Mouse (Mus musculus): ENCODE results near the gene Gstt1.
"Not testable (repeated sequence)": the region's sequence is repeated elsewhere in the genome, so short reads cannot be mapped to it uniquely, and the experiment has no call there.

The Gstt1 gene

DNA sequence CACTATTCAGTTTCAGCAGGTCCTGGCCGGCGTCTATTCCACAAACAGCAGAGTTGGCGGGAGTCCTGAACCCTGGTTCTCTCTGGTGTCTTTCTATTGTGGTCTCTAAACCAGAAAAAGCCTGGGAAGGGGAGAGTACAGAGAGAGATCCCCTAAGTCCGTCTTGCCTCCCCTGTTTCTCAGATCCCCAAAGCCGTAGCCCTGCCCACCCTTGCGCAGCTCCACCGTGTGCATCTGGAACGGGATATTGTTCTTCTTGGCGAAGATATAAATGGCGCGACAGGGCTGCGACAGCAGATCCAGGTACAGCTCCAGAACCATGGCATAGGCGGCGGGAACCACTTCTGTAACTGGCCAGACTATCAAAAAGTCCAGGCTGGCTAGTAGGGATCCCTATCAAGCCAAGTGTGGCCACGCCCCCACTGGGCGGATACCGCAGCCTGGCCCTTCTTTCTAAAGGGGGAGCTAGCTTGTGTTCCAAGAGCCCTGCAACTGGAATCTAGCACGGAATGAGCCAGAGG, at the start of gene Gstt1:
Gene Gstt1 (minus strand): TSS at position 409 of the 521 bp plus-strand sequence.
- peak; percentile 35 for DNase-seq

DNA sequence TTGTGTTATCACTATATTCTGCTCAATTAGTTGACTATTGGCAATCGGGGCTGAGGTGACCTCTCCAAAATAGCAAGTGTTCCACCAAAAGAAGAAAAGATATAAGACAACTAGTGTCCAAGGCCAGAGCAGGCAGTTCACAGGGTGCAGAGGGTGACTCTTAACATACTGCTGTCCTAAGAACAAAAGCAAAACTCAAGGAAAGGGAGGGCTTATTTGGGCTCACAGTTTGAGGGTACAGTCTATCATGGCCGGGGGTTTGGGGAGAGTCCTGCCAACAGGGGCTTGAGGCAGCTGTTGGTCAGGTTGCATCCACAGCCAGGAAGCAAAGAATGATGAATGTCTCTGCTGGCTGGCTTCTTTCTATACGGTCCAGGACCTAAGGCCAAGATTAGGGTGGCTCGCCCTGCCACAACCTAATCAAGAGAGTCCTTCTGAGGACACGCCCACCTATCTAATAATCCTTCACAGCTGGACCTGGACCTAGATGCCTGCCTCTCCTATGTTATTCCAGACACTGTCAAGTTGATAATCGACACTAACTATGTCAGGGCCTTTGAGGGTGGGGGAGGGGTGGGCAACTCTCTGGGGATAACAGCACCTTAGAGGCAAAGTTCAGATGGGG, 47.0 kb upstream of the Gstt1 start:
- no peak for DNase-seq

DNA sequence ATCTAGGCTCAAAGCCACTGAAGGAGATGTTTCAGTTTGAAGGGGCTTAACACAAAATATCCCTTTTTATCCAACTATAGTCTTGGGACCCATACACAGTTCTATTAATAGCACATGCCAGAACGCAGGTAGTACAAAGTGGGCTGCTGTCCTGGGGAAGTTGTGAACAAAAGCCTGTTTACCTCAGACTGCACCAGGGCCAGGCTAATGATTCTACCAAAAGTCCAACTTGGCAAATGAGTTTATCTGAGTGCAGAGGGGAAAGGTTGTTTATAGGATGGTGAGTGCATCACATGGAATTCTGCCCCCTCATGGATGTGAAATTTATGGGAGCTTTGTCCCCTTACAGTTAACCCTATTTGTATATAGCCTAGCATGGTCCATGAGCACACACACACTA, 46.4 kb upstream of the Gstt1 start:
- DNase-seq: no peak

DNA sequence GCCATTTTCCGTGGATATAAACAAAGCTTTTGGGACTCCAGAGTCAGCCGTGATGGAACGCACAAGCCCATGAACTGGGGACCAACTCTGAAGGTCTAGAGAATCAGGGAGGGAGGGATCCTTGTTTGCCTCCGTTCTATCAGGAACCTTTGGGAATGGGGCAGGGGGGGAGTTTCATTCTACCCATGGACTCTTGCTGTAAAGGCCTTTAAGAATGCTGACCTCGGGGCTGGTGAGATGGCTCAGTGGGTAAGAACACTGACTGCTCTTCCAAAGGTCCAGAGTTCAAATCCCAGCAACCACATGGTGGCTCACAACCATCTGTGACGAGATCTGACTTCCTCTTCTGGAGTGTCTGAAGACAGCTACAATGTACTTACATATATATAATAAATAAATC, 45.5 kb upstream of the Gstt1 start:
- not testable (repeated sequence) for DNase-seq

DNA sequence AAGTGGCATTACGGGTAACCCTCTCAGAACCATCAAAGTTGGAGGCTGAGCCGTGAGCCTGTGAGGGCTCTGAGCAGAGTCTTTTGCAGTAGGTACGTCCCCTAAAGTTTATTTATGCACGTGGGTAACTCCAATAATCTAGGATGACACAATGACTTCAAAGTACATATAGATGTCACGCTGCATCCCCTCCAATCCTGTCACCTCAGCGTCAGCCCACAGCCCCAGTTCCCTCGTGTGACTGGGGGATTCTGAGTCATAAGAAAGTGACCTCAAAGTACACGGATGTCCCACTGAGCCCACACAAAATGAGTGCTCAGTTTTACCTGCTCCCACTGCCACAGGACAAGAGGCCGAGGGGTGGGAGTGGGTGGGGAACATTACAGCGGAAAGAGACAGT, 40.7 kb upstream of the Gstt1 start:
- DNase-seq: no peak

DNA sequence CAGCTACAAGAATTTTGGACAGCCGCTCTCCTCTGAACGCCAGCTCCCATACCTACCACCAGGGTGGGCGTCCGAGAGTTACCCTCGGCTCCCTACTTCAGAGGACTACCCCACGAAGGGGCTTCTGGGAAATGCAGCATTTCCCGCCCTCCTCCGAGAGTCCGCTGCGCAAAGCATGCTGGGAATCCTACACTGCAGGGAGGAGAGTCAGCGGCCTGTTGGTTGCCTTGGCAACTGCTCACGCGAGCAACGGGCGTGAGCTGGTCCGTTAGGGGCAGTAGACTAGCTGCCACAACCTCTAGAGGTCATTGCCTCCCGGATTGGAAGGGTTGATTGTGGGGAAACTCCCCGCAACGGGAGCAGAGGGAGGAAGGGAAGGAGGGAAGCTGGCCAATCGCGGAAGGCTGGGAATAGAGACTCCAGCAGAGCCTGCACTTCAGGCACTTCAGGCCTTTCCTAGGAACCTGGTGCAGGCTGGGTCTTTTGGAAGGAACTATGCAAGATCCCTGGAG, 38.9 kb upstream of the Gstt1 start, which contains the start of gene Gstt2:
Gene Gstt2 (minus strand): TSS at position 177 of the 512 bp plus-strand sequence.
- DNase-seq: peak; percentile 91

DNA sequence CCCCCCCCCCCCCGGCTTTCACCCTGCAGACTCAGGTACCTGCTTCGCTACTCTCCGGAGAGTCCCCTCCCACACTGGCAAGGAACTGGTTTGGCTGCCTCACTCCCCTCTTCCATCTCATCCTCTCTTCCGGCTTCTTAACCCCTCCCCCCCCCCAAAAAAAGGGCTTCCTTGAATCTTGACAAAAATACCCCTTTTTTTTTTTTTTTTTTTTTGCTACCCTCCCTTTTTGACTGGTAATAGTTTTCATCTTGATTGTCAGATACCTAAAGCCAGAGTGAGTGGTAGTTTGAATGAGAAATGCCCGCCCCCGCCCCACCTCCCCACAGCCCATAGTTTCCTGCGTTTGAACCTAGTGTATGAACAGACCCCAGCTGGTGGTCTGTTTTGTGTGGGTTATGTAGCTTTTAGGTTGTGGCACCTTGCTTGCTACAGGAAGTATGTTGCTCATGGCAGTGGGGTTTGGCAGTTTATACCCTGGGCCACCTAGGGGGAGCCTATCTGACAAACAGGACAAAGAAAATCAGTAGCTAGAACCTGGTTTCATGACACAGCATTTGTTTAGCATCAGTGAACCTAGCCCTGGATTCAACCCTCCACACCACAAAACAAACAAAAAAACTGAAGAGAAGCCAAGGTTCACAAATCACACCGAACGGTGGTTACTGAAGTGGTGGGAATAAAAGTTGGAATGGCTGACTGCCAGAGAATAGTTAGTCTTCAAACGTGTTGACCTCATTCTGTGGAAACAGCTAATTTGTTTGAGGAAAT, 37.6 kb upstream of the Gstt1 start:
- DNase-seq: no peak

DNA sequence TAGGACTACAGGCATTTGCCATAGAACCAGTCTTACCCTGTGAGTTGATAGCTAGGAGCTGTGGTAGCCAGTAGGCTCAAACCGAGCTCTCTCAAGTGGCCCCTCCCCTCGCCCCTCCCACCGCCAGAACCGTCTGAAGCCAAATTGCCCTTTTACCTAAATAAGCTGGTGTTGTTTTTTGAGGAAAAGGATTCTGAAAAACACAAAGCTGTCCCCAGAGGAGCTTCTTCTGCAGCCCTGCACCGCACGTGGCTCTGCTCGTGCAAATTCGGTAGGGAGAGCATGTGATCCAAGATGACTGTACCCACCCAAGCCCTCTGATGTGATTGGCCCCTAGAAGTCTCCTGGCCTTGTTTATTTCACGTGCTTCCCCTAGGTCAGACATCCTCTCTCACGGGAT, 36.9 kb upstream of the Gstt1 start:
- no peak for DNase-seq

DNA sequence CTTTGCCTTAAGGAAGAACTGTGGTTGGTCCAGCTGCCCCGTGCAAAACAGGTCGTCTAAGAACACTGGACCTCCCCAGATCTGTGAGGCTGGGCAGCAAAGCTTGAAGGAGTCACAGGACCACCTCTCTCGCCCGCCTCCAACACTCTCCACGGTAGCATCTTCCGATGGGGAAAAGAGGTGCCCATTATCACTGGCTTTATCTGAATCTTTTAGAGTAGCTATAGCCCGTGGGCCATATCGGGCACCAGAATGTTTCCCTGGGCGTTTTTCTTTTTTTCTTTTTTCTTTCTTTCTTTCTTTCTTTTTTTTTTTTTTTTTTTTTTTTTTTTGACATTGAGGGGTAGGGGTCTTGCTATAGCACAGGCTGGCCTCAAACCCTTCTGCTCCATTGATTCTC, 36.3 kb upstream of the Gstt1 start:
- no peak for DNase-seq

DNA sequence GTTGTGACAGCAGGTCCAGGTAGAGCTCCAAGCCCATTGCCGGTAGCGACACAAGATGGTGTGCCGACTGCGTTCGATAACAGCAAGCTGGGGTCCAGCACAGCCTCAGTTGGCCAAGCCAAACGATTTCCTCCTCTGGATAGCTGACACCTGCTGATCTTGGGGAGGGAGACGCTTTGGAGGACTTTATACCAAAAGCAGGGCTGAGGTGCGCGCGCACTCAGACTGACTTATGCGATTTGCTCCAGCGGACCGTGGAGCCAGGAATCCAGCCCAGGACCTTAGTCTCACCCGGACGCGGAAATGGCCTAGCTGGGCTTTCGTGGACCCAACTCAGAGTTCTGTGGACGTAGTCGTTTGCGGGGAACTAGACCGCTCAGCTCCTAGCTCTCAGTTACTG, 35.9 kb upstream of the Gstt1 start:
- no peak for DNase-seq

DNA sequence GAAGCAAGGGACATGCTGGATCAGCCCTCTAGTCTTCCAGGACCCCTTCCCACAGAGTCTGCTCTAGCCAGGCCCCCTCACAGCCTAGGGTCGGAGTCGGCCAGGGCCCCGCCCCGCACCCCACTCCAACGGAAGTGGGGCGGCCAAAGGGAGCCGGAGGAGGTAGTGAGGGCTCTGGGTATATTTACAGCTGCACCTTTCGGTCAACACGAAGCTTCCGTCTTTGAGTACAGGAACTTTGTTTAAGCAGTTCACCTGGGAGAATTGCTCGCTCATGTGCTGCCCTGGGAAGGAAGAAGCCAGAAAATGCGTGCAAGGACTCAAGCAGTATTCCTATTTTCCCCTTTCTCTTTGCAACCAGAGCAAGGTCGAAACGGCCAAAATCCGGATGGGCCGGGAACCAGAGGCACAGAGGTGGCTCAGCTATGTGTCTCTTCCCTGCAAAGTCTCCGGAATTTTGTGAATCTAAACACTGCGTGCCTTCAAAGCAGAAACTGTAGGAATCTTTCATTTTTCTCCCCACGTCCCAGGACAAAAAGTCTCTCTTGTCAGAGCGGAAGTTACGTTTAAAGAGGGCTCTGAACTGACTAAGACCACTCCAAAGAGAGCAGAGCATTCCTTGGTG, 35.2 kb upstream of the Gstt1 start:
- no peak for DNase-seq

DNA sequence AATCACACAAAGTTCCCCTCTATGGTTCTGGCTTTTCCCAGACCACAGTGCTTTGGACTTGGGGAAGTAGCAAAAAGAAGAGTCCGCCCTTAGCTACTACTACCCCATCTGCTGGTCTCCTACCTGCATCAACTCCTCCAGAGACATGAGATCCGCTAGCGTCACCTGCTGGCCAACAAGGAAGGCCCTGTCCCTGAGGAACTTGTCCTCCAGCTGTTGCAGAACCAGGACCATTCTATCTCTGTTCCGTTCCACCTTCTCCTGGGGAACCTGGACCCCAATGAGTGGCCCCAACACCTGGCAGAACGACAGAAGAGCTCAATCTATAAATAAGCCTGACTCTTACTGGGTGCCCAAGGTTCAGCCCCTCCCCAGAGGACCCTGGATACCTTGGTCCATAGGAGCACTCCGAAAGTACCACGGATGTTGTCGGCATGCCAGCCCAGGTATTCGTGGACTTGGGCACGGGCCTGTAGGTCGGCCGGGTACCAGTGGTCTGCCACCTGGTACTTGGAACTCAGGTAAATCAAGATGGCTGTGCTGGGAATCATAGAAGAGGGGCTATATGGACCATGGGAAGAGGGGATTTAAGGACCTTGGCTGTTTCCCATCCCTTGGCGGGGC, 34.0 kb upstream of the Gstt1 start:
- DNase-seq: no peak

DNA sequence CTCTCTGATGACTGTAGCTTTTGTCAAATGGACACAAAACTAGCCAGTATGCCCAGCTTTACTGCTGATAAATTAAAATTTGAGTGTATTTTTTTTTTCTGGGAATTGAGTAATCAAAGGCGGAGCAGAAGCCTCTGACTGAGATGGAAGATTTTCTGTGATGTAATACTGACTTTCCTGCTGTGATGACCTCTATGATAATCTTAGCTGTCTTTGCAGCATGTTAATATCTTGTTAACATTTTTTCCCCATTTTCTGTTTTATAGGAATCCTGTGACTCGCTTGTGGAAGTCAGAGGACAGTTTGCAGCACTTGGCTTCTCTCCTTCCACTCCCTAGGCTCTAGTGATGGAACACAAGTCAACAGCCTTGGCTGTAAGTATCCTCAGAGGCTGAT, 31.9 kb upstream of the Gstt1 start:
- no peak for DNase-seq

DNA sequence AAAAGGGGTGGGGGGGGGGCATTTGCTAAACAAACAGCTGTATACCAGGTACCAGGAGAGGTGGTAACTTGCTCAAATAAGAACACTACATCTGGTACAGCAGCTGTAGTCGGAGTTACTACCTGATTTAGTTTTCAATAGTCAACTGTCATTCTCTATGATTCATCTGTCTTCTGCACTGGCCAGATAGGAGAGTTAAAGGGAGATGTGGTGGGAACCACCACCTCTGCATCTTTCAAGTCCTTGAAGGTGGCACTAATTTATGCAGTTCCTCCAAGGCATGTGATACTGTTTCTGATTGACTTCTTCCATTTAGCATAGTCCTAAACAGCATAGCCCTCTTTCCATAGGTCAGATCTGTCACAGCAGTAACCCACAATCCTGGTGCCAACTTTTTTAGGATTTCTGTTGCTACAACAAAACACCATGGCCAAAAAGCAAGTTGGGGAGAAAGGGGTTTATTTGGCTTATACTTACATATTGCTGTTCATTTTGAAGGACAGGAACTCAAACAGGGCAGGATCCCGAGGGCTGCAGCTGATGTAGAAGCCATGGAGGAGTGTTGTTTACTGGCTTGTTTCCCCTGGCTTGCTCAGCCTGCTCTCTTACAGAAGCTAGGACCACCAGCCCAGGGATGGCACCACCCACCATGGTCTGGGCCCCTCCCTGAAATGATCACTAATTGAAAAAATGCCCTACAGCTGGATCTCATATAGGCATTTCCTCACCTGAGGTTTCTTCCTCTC, 31.3 kb upstream of the Gstt1 start:
- no peak for DNase-seq

DNA sequence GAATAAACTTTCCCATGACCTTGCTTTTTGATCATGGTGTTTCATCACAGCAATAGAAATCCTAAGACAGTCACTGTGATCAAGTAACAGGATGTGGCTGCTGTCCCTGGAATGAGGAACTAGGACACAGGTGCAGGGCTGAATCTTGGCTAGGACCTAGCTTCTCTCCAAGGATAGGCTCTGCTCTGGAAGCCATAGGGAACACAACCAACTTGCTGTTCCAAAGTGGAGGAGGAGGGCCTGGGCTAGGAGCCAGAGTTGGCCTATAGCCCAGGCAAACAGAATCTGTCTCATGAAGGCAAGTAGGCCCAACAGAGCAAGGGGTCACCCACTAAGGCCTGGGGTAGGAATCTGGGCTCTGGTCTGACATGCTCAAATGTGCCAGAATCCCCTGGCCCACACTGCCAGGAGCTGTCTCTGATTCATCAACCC, 30.1 kb upstream of the Gstt1 start:
- DNase-seq: no peak

DNA sequence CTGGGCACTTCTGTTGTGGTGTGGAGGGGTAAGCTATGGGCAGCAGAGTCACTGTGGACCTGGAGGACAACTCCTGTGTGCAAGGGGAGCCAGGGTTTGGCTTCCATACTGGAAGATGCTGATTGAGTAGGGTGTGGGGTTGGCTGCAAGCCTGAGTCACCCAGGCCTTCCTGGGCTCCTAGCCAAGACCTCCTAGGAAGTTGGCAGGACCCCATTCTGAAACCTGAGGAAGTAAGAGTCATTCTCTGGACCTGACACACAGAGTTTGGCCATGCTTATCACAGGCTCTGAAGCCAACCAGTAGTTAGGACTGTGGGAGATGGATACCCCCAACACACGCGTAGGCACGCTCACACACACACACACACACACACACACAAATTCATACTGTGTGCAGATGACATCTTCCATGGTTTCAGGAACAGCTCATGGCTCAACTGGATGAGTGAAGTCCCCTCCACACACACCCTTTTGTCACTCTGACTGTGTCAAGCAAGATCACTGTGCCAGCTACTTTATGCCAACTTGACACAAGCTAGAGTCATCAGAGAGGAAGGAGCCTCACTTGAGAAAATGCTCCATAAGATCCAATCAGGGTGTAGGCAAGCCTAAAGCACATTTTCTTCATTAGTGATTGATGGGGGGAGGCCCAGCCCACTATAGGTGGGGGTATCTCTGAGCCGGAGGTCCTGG, 29.4 kb upstream of the Gstt1 start:
- DNase-seq: no peak

DNA sequence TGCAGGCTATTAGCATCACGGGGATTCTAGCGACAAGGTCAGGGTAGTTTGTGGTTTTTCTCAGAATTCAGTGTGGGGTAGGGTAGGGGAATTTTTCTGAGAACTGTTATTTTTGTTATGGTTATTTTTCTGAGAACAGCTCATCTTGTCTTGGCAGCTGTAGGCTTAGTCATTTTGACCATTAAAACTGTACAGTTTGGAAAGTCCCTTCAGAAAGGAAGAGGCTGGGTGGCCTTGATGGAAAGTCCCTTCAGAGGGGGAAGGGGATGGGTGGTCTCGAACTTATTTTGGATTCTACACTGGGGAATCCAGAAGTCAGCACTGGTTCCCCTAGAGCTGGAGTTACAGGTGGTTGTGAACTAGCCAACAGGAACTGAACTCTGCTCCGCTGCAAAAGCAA, 26.1 kb upstream of the Gstt1 start:
- DNase-seq: no peak

DNA sequence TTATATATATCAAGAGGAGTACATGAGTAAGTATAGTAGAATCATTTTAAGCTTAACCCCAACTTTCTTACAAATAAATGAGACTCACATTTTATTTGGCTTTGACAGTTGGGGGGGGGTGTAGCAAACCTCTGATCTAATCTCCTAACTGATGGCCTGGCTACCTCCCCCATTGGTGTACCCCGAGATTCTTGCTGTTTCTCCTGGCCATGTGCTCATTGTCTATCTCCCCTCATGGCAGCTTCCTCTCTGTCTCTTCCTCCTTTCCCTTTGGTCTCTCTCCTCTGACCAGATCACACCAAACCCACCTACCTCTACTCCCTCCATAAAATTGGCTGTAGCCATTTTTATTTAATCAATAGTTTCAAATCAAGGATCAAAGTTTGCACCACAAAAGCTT, 25.4 kb upstream of the Gstt1 start:
- no peak for DNase-seq

DNA sequence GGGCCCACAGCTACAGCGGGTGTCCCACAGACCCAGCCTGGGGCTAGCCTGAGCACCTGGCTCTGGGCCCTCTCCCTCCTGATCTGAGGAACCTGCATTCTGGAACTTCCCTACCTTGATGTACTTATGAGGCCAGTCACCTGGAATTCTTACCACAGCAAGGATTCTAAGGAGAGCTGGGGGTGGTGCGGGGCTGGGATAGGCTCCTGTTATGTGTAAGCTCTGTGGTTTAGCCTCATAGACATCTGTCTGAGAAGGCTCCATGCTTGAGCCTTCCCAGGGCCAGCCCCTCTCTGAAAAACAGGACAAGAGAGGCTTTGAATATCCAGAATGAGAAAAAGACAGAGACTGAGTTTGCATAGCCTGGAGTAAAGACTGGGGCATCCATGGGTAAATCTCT, 24.1 kb upstream of the Gstt1 start, which contains the start of gene Gstt4:
Gene Gstt4 (minus strand): TSS at position 101 of the 400 bp plus-strand sequence.
- DNase-seq: no peak

DNA sequence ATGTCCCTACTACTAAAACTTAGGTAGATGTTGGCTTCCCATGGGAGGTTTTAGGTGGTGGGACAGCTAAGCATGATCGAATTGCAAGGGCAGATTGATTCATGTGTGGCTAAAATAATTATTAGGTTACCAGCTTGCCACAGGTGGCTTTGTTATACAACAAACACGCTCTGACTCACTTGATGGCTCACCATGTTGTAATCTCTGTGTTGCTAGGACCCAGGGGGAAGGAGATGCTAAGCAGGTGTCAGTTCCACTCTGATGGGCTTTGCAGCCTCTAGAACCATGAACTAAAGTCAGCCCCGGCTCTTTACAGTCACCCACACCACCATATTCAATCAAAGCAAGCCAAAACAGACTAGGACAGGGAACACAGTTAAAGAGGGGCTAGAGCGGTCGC, 21.5 kb upstream of the Gstt1 start:
- DNase-seq: no peak

DNA sequence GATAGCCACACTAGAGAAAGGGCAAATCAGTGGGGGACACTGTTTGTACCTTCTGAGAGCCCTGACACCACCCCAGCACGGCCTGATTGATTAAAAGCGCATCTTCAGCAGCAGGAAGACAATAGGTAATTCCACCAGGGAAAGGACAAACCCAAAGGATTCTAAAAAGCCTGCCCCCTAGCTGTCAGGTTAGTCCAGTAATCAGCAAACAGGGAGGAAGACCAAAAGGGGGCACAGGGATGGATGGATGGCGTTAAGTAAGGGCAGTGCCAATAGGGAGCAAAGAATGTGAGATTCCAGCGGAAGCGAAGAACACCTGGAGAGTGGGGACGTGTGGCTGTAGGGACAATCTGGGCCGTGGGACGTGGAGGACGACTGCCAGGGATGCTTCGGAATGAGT, 20.3 kb upstream of the Gstt1 start:
- DNase-seq: no peak

DNA sequence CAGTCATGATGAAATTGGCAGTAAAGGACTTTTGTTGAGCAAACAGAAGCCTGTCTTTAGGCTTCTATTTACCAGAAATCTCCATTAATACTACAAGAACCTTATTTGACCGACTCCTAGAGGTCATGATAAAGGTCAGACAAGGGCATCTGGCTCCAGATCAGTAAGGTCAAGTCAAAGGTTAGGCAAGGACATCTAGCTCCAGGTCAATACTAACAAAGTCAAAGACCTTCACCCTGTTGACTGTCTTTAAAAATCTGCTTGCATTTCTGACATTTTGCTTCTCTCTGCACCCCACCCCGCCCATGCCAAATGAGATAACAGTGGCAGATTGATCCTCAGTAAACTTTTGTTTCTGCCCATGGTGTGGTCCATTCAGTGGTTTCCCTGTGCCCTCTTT, 5.8 kb upstream of the Gstt1 start:
- no peak for DNase-seq

Data from right cerebral cortex, postnatal 25 days (tissue).